Comparison of ENCODE assay signal across 23 mouse cellular contexts in genomic region chr10:119735011-119735992, GRCm38 (mm10).
DNase-seq lines count a peak whose midpoint lies in the region; ATAC-seq and TF ChIP-seq lines count a peak whose summit lies in the region.
"Had no signal": no experiment of that assay in that cellular context is flagged by ENCODE, and none has a peak within 500 bp of the region (broad histone marks: within the 10 kb centered on the region; RNA-seq: fewer than 3 reads in every experiment).

No protein-coding gene starts in this region.

- CTCF ChIA-PET in Patski (lab: Charles Lee): interaction anchor here (1.1 kb wide), 1 partner anchor 10 kb away, joined by 3 read pairs; no protein-coding TSS in a partner anchor

- H3K4me1 ChIP-seq in forebrain, embryonic 13.5 days: peaks cover 13% of the 10 kb centered on the region; the same call in 1 of the 2 replicates
- no peaks in the 10 kb centered on the region for H3K4me1 ChIP-seq in forebrain, embryonic 11.5 days (replicated peaks; ENCODE audit: control insufficient read depth, insufficient read depth, low read length)
- no peaks in the 10 kb centered on the region; the same call in 1 of the 2 replicates for H3K4me1 ChIP-seq in hindbrain, embryonic 16.5 days (ENCODE audit: control insufficient read depth, insufficient read depth, low read depth, low read length)
- no peaks in the 10 kb centered on the region for H3K4me1 ChIP-seq in hindbrain, embryonic 11.5 days (replicated peaks; ENCODE audit: control insufficient read depth, insufficient read depth, low read length)
- H3K4me1 ChIP-seq in forebrain, embryonic 16.5 days (replicated peaks; ENCODE audit: control insufficient read depth, insufficient read depth, low read length): peaks cover 5% of the 10 kb centered on the region
- H3K4me1 ChIP-seq: embryonic facial prominence, embryonic 15.5 days had no signal

- H3K4me3 ChIP-seq in forebrain, embryonic 13.5 days: no peak overlapping the region
- no peak overlapping the region for H3K4me3 ChIP-seq in forebrain, embryonic 11.5 days (ENCODE audit: low read depth, low read length)
- no peak overlapping the region for H3K4me3 ChIP-seq in hindbrain, embryonic 16.5 days (ENCODE audit: low read length)
- H3K4me3 ChIP-seq in hindbrain, embryonic 11.5 days (ENCODE audit: low read depth, low read length): no peak overlapping the region
- no peak overlapping the region for H3K4me3 ChIP-seq in forebrain, embryonic 16.5 days (replicated peaks; ENCODE audit: low read length)
- H3K4me3 ChIP-seq: embryonic facial prominence, embryonic 15.5 days; gastrocnemius, adult 2 months; heart, adult 2 months; midbrain, embryonic 15.5 days; myocyte had no signal

- no peak for TF ChIP-seq CTCF in Patski (IDR thresholded peaks at IDR 0.05)

- WGBS in forebrain, embryonic 13.5 days: 59% methylated on average over 19 of the region's 19 CpGs
- whole genome bisulfite sequencing in forebrain, embryonic 11.5 days: 73% methylated on average over 19 of the region's 19 CpGs
- 59% methylated on average over 19 of the region's 19 CpGs for WGBS in hindbrain, embryonic 16.5 days
- WGBS in hindbrain, embryonic 11.5 days: 82% methylated on average over 19 of the region's 19 CpGs
- WGBS in forebrain, embryonic 16.5 days: 47% methylated on average over 19 of the region's 19 CpGs

- H3K9me3 ChIP-seq in forebrain, embryonic 13.5 days (replicated peaks): no peaks in the 10 kb centered on the region
- no peaks in the 10 kb centered on the region for H3K9me3 ChIP-seq in forebrain, embryonic 11.5 days (ENCODE audit: control insufficient read depth, low read length)
- no peaks in the 10 kb centered on the region for H3K9me3 ChIP-seq in hindbrain, embryonic 16.5 days (ENCODE audit: control insufficient read depth, low read length)
- no peaks in the 10 kb centered on the region for H3K9me3 ChIP-seq in hindbrain, embryonic 11.5 days (ENCODE audit: control insufficient read depth, low read length)
- no peaks in the 10 kb centered on the region for H3K9me3 ChIP-seq in forebrain, embryonic 16.5 days (ENCODE audit: control insufficient read depth, low read length)
- H3K9me3 ChIP-seq: embryonic facial prominence, embryonic 15.5 days; midbrain, embryonic 15.5 days had no signal

- no peaks in the 10 kb centered on the region for H3K36me3 ChIP-seq in forebrain, embryonic 13.5 days (ENCODE audit: poor library complexity, severe bottlenecking)
- no peaks in the 10 kb centered on the region for H3K36me3 ChIP-seq in forebrain, embryonic 11.5 days (ENCODE audit: control insufficient read depth, insufficient read depth, low read length)
- no peaks in the 10 kb centered on the region for H3K36me3 ChIP-seq in hindbrain, embryonic 16.5 days (ENCODE audit: control insufficient read depth, insufficient read depth, low read length)
- no peaks in the 10 kb centered on the region for H3K36me3 ChIP-seq in hindbrain, embryonic 11.5 days (ENCODE audit: control insufficient read depth, insufficient read depth, low read length)
- H3K36me3 ChIP-seq in forebrain, embryonic 16.5 days (ENCODE audit: control insufficient read depth, insufficient read depth): no peaks in the 10 kb centered on the region
- H3K36me3 ChIP-seq: embryonic facial prominence, embryonic 15.5 days; midbrain, embryonic 15.5 days had no signal

- H3K27ac ChIP-seq in forebrain, embryonic 13.5 days: no peak overlapping the region
- no peak overlapping the region for H3K27ac ChIP-seq in forebrain, embryonic 11.5 days (ENCODE audit: low read depth, low read length)
- no peak overlapping the region for H3K27ac ChIP-seq in hindbrain, embryonic 16.5 days (ENCODE audit: low read depth, low read length)
- H3K27ac ChIP-seq in hindbrain, embryonic 11.5 days (ENCODE audit: low read depth, low read length): no peak overlapping the region
- H3K27ac ChIP-seq in forebrain, embryonic 16.5 days (ENCODE audit: low read length): no peak overlapping the region
- H3K27ac ChIP-seq: embryonic facial prominence, embryonic 15.5 days; gastrocnemius, adult 2 months; heart, adult 2 months; midbrain, embryonic 15.5 days had no signal

- POLR2A ChIA-PET in Patski (lab: Charles Lee): no interaction called here

- no peak for DNase-seq in forebrain, embryonic 11.5 days (ENCODE audit: low spot score)
- no peak for DNase-seq in hindbrain, embryonic 11.5 days (ENCODE audit: low spot score)
- DNase-seq in Patski (ENCODE audit: low read depth, low spot score): peak; percentile 37
- no peak for DNase-seq in kidney, adult 9 months
- DNase-seq: cerebellum, postnatal 25 days; embryo, embryonic 11 days; gastrocnemius, adult 2 months; heart, adult 2 months; heart, postnatal 36 days; kidney, postnatal 36 days; lung, adult 18-20 months; lung, postnatal 14 days; right cerebral cortex, postnatal 25 days; thymus, adult 18-20 months; thymus, postnatal 4 days had no signal

- in situ Hi-C loops in Patski (cut with MboI; ENCODE audit: low pct_unique_long_range_greater_than_20kb): no loop called here

- peak; percentile 43; the same call in 1 of the 2 replicates for ATAC-seq in forebrain, embryonic 13.5 days
- ATAC-seq in forebrain, embryonic 11.5 days (replicated peaks; ENCODE audit: low FRiP score): no peak
- peak; percentile 57; the same call in 1 of the 2 replicates for ATAC-seq in hindbrain, embryonic 16.5 days
- no peak for ATAC-seq in hindbrain, embryonic 11.5 days (ENCODE audit: low FRiP score)
- peak; percentile 60 for ATAC-seq in Patski
- peak; percentile 84 for ATAC-seq in forebrain, embryonic 16.5 days
- ATAC-seq: midbrain, embryonic 15.5 days had no signal

- no peaks in the 10 kb centered on the region for H3K27me3 ChIP-seq in forebrain, embryonic 13.5 days
- H3K27me3 ChIP-seq in forebrain, embryonic 11.5 days (ENCODE audit: control insufficient read depth, insufficient read depth, low read length): no peaks in the 10 kb centered on the region
- H3K27me3 ChIP-seq in hindbrain, embryonic 16.5 days (replicated peaks; ENCODE audit: control insufficient read depth, insufficient read depth, low read length): no peaks in the 10 kb centered on the region
- no peaks in the 10 kb centered on the region for H3K27me3 ChIP-seq in hindbrain, embryonic 11.5 days (ENCODE audit: control insufficient read depth, insufficient read depth, low read length)
- H3K27me3 ChIP-seq in Patski: no peaks in the 10 kb centered on the region
- no peaks in the 10 kb centered on the region for H3K27me3 ChIP-seq in forebrain, embryonic 16.5 days (replicated peaks; ENCODE audit: control insufficient read depth, insufficient read depth, low read length)
- H3K27me3 ChIP-seq: CH12.LX; embryonic facial prominence, embryonic 15.5 days; midbrain, embryonic 15.5 days had no signal

- no peak overlapping the region for H3K9ac ChIP-seq in forebrain, embryonic 13.5 days
- no peak overlapping the region for H3K9ac ChIP-seq in forebrain, embryonic 11.5 days (ENCODE audit: low read length)
- no peak overlapping the region for H3K9ac ChIP-seq in hindbrain, embryonic 16.5 days (ENCODE audit: low read depth, low read length)
- no peak overlapping the region for H3K9ac ChIP-seq in hindbrain, embryonic 11.5 days (ENCODE audit: low read depth, low read length)
- no peak overlapping the region for H3K9ac ChIP-seq in forebrain, embryonic 16.5 days (replicated peaks; ENCODE audit: low read depth, low read length)
- H3K9ac ChIP-seq: embryonic facial prominence, embryonic 15.5 days; midbrain, embryonic 15.5 days had no signal

- no peak overlapping the region for H3K4me2 ChIP-seq in forebrain, embryonic 13.5 days
- no peak overlapping the region for H3K4me2 ChIP-seq in forebrain, embryonic 11.5 days (ENCODE audit: low read depth, low read length, severe bottlenecking)
- H3K4me2 ChIP-seq in hindbrain, embryonic 16.5 days (ENCODE audit: low read length): no peak overlapping the region
- no peak overlapping the region for H3K4me2 ChIP-seq in hindbrain, embryonic 11.5 days (replicated peaks; ENCODE audit: low read depth, low read length)
- no peak overlapping the region for H3K4me2 ChIP-seq in forebrain, embryonic 16.5 days (ENCODE audit: low read length)
- H3K4me2 ChIP-seq: embryonic facial prominence, embryonic 15.5 days; liver, embryonic 11.5 days; midbrain, embryonic 15.5 days had no signal

Comparison
In these comparisons a context has a peak if more than half of its experiments do, and no peak if none do; other contexts are left out.
1. ATAC-seq: peak in forebrain, embryonic 13.5 days (single experiment), hindbrain, embryonic 16.5 days (single experiment), Patski (single experiment) and forebrain, embryonic 16.5 days (single experiment); none in forebrain, embryonic 11.5 days (single experiment) and hindbrain, embryonic 11.5 days (single experiment).